Mouse (Mus musculus) kidney, adult 2 months (tissue): ENCODE data around the gene Trim29. TPM values are rescaled to one million over a fixed set of nuclear protein-coding genes. Genes with fewer than 3 reads are reported as not detected.

ENCODE experiments used
- DNase-seq: peaks from one replicate; pipeline ENCODE4 v3.0.0; 2021
- H3K27ac ChIP-seq: fragments of 200-500 bp; 2 replicates; pipeline ENCODE4 v1.5.1; 2012; ENCODE audit warnings: low read depth, low read length, control low read depth, inconsistent platforms; ENCODE audit not compliant: insufficient read depth
- H3K27me3 ChIP-seq: fragments of 200-500 bp; replicated peaks from 2 replicates; pipeline ENCODE4 v1.6.1; 2012; ENCODE audit warnings: mild to moderate bottlenecking, moderate library complexity, low read length, inconsistent platforms; ENCODE audit not compliant: control insufficient read depth, insufficient read depth
- H3K36me3 ChIP-seq: fragments of 200-500 bp; 2 replicates; pipeline ENCODE4 v1.6.1; 2012; ENCODE audit warnings: mild to moderate bottlenecking, moderate library complexity, low read length, inconsistent platforms; ENCODE audit not compliant: control insufficient read depth, insufficient read depth
- H3K4me1 ChIP-seq: fragments of 200-500 bp; 2 replicates; pipeline ENCODE4 v1.6.1; 2011; ENCODE audit warnings: low read length; ENCODE audit not compliant: control insufficient read depth, insufficient read depth
- H3K4me3 ChIP-seq: fragments of 200-500 bp; 2 replicates; pipeline ENCODE4 v1.5.1; 2011; ENCODE audit warnings: mild to moderate bottlenecking, low read depth, low read length, control low read depth; ENCODE audit not compliant: insufficient read depth
- CTCF ChIP-seq: fragments of 200-500 bp; conservative IDR thresholded peaks from 2 replicates; pipeline ENCODE4 v1.5.1; 2011; ENCODE audit warnings: low read depth, mild to moderate bottlenecking, control low read depth, low read length, moderate library complexity, mixed read lengths; ENCODE audit not compliant: insufficient read depth, insufficient read length
- POLR2A ChIP-seq: fragments of 200-500 bp; IDR thresholded peaks from one replicate; pipeline ENCODE4 v1.6.1; 2011; ENCODE audit warnings: low read depth, low read length, control low read depth
- WGBS: fragments of 180-500 bp; shearing (Covaris S2); methylation state at CpG from one replicate; pipeline ENCODE4 v1.1.7; 2018; 5-methylcytosine and 5-hydroxymethylcytosine counted together
- polyA plus RNA-seq: library from polyadenylated mRNA; depleted of rRNA; stranded (reverse); fragments of >200 nt; gene quantifications from 2 replicates; pipeline ENCODE4 v1.2.3, GENCODE M21; 2012

Trim29 gene
- polyA plus RNA-seq, 1 experiment = 0.74 TPM

DNA sequence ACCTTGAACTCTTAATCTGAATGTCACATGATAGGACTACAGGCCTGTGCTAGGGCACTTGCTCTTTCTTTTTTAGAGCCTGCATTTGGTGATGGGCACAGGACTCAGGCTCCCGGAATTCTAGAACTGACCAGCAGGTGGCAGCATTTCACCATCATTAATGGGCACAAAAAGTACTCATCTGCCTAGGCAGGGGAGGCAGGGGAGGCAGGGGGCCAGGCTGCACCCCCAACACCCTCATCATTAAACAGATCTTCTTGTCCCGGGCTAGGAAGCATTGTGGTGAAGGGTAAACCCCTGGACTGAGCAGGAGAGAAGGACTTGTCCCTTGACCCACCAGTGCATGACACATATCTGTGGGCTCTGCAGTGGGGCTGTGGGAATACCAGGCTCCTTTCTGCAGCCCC is 29.0 kb downstream of the Trim29 start:
- Histone ChIP-seq H3K4me3 (no peak overlapping the region), H3K27me3 (no peaks in the 10 kb centered on the region), H3K27ac (no peak overlapping the region), H3K4me1 (no peaks in the 10 kb centered on the region), H3K36me3 (no peaks in the 10 kb centered on the region)
- peak; percentile 58 for DNase-seq
- TF ChIP-seq CTCF (peak; percentile 82), POLR2A (no peak)
- WGBS = 0% methylated on average over 2 of the region's 2 CpGs

DNA sequence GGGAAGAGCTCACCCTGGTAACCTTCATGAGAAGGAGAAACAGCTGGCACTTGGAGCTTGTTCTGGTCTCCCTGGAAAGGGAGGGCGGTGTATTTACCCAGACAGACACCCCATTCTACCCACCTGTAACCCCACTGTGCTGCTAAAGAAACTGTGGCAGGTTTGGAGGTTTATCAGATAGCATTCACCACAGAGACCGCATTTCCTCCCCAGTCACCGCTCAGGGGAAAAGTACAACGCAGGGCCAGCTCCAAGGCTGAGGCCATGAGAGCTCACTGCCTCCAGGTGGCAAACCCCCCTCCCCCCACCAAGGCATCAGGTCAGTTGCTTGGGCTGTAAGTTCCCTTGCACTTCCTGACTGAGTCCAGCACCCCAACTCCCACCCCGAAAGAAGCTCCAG is 39.4 kb downstream of the Trim29 start:
- Histone ChIP-seq H3K27me3 (no peaks in the 10 kb centered on the region), H3K4me1 (no peaks in the 10 kb centered on the region), H3K4me3 (no peak overlapping the region), H3K36me3 (no peaks in the 10 kb centered on the region), H3K27ac (no peak overlapping the region)
- no peak for TF ChIP-seq CTCF
- TF ChIP-seq POLR2A = no peak
- no peak for DNase-seq
- 39% methylated on average over 5 of the region's 5 CpGs for WGBS

DNA sequence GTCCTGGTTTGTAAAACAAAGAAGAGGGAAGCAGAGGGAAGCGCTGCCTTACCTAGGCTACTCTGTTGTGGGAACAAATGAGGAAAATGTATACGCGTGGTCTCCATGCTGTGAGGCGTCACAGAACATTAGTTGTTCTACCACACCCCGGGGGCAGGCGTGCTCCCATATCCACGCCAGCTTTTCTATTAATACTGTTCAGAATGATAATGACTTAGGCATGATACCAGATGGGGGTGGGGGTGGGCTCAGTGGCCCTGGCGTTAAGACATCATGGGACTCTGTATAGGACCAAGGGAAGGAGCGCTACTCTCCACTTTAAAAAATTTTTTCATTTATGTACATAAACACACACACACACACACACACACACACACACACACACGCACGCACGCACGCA is 40.4 kb downstream of the Trim29 start:
- Histone ChIP-seq H3K27ac (no peak overlapping the region), H3K36me3 (no peaks in the 10 kb centered on the region), H3K4me1 (no peaks in the 10 kb centered on the region), H3K27me3 (no peaks in the 10 kb centered on the region), H3K4me3 (no peak overlapping the region)
- WGBS = 68% methylated on average over 13 of the region's 13 CpGs
- TF ChIP-seq CTCF = no peak
- TF ChIP-seq POLR2A = no peak
- no peak for DNase-seq

DNA sequence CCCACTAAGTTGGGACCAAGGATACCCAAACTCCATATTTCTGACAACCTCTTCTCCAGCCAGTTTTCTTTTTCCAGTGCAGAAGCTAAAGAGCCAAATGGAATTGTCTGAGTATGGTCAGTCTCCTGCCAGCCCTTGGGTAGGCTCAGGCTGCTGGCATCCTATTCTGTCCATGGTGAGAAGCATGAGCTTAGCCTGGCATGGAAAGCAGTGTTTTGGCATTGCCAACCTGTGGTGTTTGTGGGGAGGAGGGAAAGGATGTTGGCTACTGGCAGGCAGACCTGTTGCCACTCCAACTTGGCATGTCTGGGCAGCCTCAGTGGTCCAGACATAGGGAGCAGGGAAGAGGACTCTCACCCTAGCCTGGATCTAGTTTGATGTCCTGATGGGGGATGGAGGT is 46.4 kb downstream of the Trim29 start:
- no peak for DNase-seq
- peaks cover 3% of the 10 kb centered on the region; the same call in 1 of the 2 replicates for H3K4me1 ChIP-seq
- no peak overlapping the region for H3K27ac ChIP-seq
- no peaks in the 10 kb centered on the region for H3K27me3 ChIP-seq
- H3K4me3 ChIP-seq = no peak overlapping the region
- no peaks in the 10 kb centered on the region for H3K36me3 ChIP-seq
- no peak for TF ChIP-seq CTCF
- TF ChIP-seq POLR2A = no peak

DNA sequence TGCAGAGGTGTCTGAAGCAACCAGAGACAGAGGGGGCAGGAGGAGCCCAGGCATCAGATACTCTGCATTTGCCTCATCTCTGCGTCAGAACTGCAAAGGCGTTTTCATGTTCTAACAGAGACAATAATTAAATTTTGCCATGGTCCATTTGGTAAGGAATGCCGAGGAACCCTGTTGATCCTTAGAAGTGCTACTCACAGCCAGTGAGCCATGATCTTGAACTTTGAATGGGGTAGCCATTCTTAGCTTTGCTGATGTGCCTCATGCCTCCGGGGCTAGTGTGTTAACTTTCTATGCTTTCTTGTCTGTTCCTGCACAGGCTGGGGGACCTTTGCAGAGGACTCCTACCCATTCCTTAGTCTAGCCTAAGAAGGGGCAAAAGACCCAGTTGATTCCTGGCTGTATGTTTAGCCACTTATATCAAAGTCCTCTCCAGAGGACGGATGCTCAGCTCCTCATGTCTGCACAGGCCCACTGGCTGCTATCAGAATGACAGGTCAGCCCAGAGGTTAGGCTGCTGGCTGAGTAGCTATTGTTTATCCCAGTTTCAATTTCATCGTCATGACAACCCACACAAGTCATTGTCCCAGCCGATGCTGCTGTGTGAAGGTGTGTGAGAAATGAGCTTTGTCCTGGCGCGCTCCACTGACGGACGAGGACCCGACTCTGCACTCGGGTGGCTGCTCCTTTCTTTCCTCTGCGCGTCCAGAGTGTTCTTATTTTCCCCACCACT is 48.1 kb downstream of the Trim29 start:
- peaks cover 3% of the 10 kb centered on the region; the same call in 1 of the 2 replicates for H3K4me1 ChIP-seq
- no peak overlapping the region for H3K4me3 ChIP-seq
- peak; percentile 30 for DNase-seq
- TF ChIP-seq CTCF (no peak), POLR2A (no peak)
- H3K27me3 ChIP-seq = no peaks in the 10 kb centered on the region
- H3K36me3 ChIP-seq = no peaks in the 10 kb centered on the region
- 36% methylated on average over 15 of the region's 15 CpGs for WGBS
- no peak overlapping the region for H3K27ac ChIP-seq

DNA sequence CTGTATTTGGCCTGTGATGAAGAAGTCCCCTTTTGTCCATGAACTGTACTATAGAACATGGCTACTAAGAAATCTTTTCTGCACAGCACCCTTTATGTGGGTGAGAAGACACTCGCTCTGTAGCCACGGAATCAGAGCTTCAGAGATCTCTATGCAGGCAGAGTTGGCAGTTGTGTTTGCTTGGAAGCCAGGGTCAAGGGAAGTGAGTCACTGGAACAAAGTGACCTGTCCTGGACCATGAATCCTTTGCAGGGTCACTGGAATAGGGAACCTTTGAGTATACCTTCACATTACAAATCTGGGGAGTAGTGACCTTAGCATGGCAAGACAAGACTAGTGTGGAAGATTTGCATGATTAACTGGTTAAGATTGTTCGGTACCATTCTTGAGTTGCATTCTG is 58.1 kb downstream of the Trim29 start:
- TF ChIP-seq POLR2A (no peak), CTCF (no peak)
- Histone ChIP-seq H3K36me3 (no peaks in the 10 kb centered on the region), H3K4me3 (no peak overlapping the region), H3K4me1 (no peaks in the 10 kb centered on the region), H3K27me3 (no peaks in the 10 kb centered on the region), H3K27ac (no peak overlapping the region)
- DNase-seq = no peak
- WGBS = 80% methylated on average over 3 of the region's 3 CpGs

DNA sequence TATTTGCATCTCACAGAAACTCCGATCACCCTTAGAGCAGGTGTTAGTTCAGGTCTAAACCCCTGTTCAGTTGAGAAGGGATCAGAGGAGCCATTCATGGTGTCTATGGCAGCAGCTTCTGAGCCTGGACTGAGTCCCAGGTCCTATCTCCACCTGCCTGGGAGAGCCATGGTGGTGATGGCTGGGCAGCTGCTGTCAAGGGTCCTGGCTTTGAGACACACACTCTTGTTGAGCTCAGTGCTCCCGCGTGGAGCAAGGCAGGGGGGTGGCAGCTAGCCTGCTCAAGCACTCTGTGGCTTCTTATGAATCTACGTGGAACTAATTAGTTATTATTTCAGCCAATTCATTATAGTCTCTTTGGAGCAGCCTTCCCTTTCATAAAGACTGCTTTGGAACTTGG is 73.2 kb downstream of the Trim29 start:
- DNase-seq = no peak
- Histone ChIP-seq H3K27ac (no peak overlapping the region), H3K36me3 (no peaks in the 10 kb centered on the region), H3K27me3 (no peaks in the 10 kb centered on the region), H3K4me3 (no peak overlapping the region), H3K4me1 (no peaks in the 10 kb centered on the region)
- 84% methylated on average over 4 of the region's 4 CpGs for WGBS
- TF ChIP-seq POLR2A (no peak), CTCF (no peak)
